Mouse (Mus musculus): ENCODE measurements at regions not wholly inside any gene's neighbourhood (a gene's known extent, or its start where the extent isn't known, plus 50 kb on each side); places are given as distances from the start of the nearest gene placed in this dataset.

- no peak for TF ChIP-seq CTCF (IDR thresholded peaks at IDR 0.05; ENCODE audit: borderline replicate concordance, insufficient read depth, low read length)
- TF ChIP-seq POLR2A (IDR thresholded peaks at IDR 0.05; ENCODE audit: low read depth, low read length): no peak
Measured at GRCm38 (mm10) chr4:131236611-131237031, 292.4 kb downstream of the Matn1 start.

All from embryonic fibroblast, embryonic 13.5 days (primary cell).